Mouse (Mus musculus) E14TG2a.4 (cell line): ENCODE measurements around the gene Caskin2.

Experiments used
- CTCF ChIP-seq: conservative IDR thresholded peaks from 2 replicates; pipeline ENCODE4 v1.5.1; 2014; ENCODE audit warnings: low read length
- POU5F1 ChIP-seq: IDR thresholded peaks from 2 replicates; pipeline ENCODE4 v1.6.1; 2014; ENCODE audit warnings: low read length, borderline replicate concordance

GRCm38 (mm10) chr11:115768896-115769295, 44.5 kb downstream of the Caskin2 start:
- TF ChIP-seq CTCF (no peak), POU5F1 (no peak)
